Comparison of ENCODE assay signal across 7 mouse cellular contexts in genomic region chr4:152107493-152107892, GRCm38 (mm10). TPM values are rescaled to one million over a fixed set of nuclear protein-coding genes. Genes with fewer than 3 reads are reported as not detected.
DNase-seq lines count a peak whose midpoint lies in the region; ATAC-seq and TF ChIP-seq lines count a peak whose summit lies in the region.

No protein-coding gene starts in this region.

- ATAC-seq in limb, embryonic 12.5 days (ENCODE audit: insufficient number of reproducible peaks, insufficient read depth, low FRiP score, low TSS enrichment, low read depth): peak; percentile 69
- peak; percentile 44 for ATAC-seq in midbrain, embryonic 14.5 days (ENCODE audit: low FRiP score, low TSS enrichment)

- TF ChIP-seq POLR2A in ES-Bruce4 (IDR thresholded peaks at IDR 0.05; ENCODE audit: insufficient read depth, low read length): no peak

- 1% methylated on average over 24 of the region's 24 CpGs for WGBS in limb, embryonic 12.5 days
- WGBS in midbrain, embryonic 14.5 days: 3% methylated on average over 24 of the region's 24 CpGs

- 0 out of 2 replicates have a peak, but pooled peaks have one; percentile 14 for TF ChIP-seq EP300 in ES-Bruce4 (IDR thresholded peaks at IDR 0.05; ENCODE audit: insufficient read depth, low read depth, low read length)

- no peaks in the 10 kb centered on the region for H3K27me3 ChIP-seq in ES-Bruce4 (ENCODE audit: control insufficient read depth, insufficient read depth, low read length, poor library complexity, severe bottlenecking)
- H3K27me3 ChIP-seq in limb, embryonic 12.5 days: peaks cover 16% of the 10 kb centered on the region; the same call in 1 of the 2 replicates
- 0 out of 2 replicates have a peak, but pooled peaks cover 4% of the 10 kb centered on the region for H3K27me3 ChIP-seq in midbrain, embryonic 14.5 days (ENCODE audit: control insufficient read depth, insufficient read depth, low read length)

- peak overlapping the region; percentile 70 for H3K4me2 ChIP-seq in limb, embryonic 12.5 days
- H3K4me2 ChIP-seq in midbrain, embryonic 14.5 days (ENCODE audit: low read length): peak overlapping the region; percentile 61

- TF ChIP-seq CTCF in ES-Bruce4 (IDR thresholded peaks at IDR 0.05; ENCODE audit: low read depth, low read length): no peak

- peaks cover 6% of the 10 kb centered on the region for H3K4me1 ChIP-seq in ES-Bruce4 (ENCODE audit: control insufficient read depth, insufficient read depth, low read length)
- peaks cover 20% of the 10 kb centered on the region for H3K4me1 ChIP-seq in limb, embryonic 12.5 days (replicated peaks)
- peaks cover 15% of the 10 kb centered on the region for H3K4me1 ChIP-seq in midbrain, embryonic 14.5 days (ENCODE audit: control insufficient read depth, insufficient read depth, low read length)

- H3K36me3 ChIP-seq in ES-Bruce4 (ENCODE audit: control insufficient read depth, insufficient read depth, low read length, poor library complexity, severe bottlenecking): peaks cover 15% of the 10 kb centered on the region
- peaks cover 80% of the 10 kb centered on the region for H3K36me3 ChIP-seq in limb, embryonic 12.5 days
- peaks cover 11% of the 10 kb centered on the region; the same call in 1 of the 2 replicates for H3K36me3 ChIP-seq in midbrain, embryonic 14.5 days (ENCODE audit: control insufficient read depth, insufficient read depth, low read length)

- H3K9me3 ChIP-seq in ES-Bruce4 (replicated peaks; ENCODE audit: control insufficient read depth, insufficient read depth, low read length, poor library complexity, severe bottlenecking): no peaks in the 10 kb centered on the region
- no peaks in the 10 kb centered on the region for H3K9me3 ChIP-seq in limb, embryonic 12.5 days
- H3K9me3 ChIP-seq in midbrain, embryonic 14.5 days (ENCODE audit: control insufficient read depth, low read length): no peaks in the 10 kb centered on the region

- DNase-seq in CD4-positive helper T cell, adult 2 months (ENCODE audit: low read depth, low spot score): peak; percentile 52
- peak; percentile 68 for DNase-seq in forelimb bud, embryonic 11.5 days (ENCODE audit: low read depth, low spot score)
- DNase-seq in midbrain, embryonic 14.5 days: no peak
- DNase-seq in spleen, postnatal 36 days (ENCODE audit: low spot score in 2 of 2): no peak
- DNase-seq in gastrocnemius, postnatal 4 days (ENCODE audit: low spot score in 2 of 2): no peak

- H3K4me3 ChIP-seq in ES-Bruce4 (ENCODE audit: low read depth, low read length): peak overlapping the region; percentile 59
- H3K4me3 ChIP-seq in limb, embryonic 12.5 days (replicated peaks): peak overlapping the region; percentile 38
- peak overlapping the region; percentile 35 for H3K4me3 ChIP-seq in midbrain, embryonic 14.5 days (replicated peaks; ENCODE audit: low read depth, low read length)

- H3K9ac ChIP-seq in ES-Bruce4 (ENCODE audit: low read depth, poor library complexity, severe bottlenecking): no peak overlapping the region
- H3K9ac ChIP-seq in limb, embryonic 12.5 days (replicated peaks): no peak overlapping the region; the same call in 1 of the 2 replicates
- peak overlapping the region; percentile 21; the same call in 1 of the 2 replicates for H3K9ac ChIP-seq in midbrain, embryonic 14.5 days (replicated peaks; ENCODE audit: low read length)

- H3K27ac ChIP-seq in ES-Bruce4 (ENCODE audit: insufficient read depth, low read length): no peak overlapping the region
- peak overlapping the region; percentile 72 for H3K27ac ChIP-seq in limb, embryonic 12.5 days
- peak overlapping the region; percentile 56 for H3K27ac ChIP-seq in midbrain, embryonic 14.5 days (replicated peaks; ENCODE audit: low read depth, low read length)

RNA-seq across cellular contexts. Expression of gene Tnfrsf25, which starts 8.2 kb away (rescaled TPM):
- 1.5 and 2.0 TPM in 2 replicates for polyA plus RNA-seq in ES-Bruce4 (2011; ENCODE audit: insufficient read depth, insufficient read length, low read depth, missing spikeins)
- 0.96 and 1.9 TPM in 2 replicates for polyA plus RNA-seq in limb, embryonic 12.5 days (2016; fragmentation: Nextera tagmentation; extraction: Ambion mirVana)
- 0.54 and 1.2 TPM in 2 replicates for polyA plus RNA-seq in midbrain, embryonic 14.5 days (2014; fragmentation: Nextera tagmentation; extraction: Ambion mirVana)
- total RNA-seq in gastrocnemius, postnatal 4 days (2021): 1 to 10 TPM; 1.9 to 2.0 TPM

RNA-seq across cellular contexts. Expression of gene Plekhg5, which starts 35.2 kb away (rescaled TPM):
- 17.5 and 20.5 TPM in 2 replicates for polyA plus RNA-seq in ES-Bruce4 (2011; ENCODE audit: insufficient read depth, insufficient read length, low read depth, missing spikeins)
- 17.4 and 17.7 TPM in 2 replicates for polyA plus RNA-seq in limb, embryonic 12.5 days (2016; fragmentation: Nextera tagmentation; extraction: Ambion mirVana)
- 7.0 and 8.0 TPM in 2 replicates for polyA plus RNA-seq in midbrain, embryonic 14.5 days (2014; fragmentation: Nextera tagmentation; extraction: Ambion mirVana)
- total RNA-seq in gastrocnemius, postnatal 4 days (2021): 10 to 100 TPM; 22.2 to 31.9 TPM

RNA-seq across cellular contexts. Expression of gene Espn, which starts 44.7 kb away (rescaled TPM):
- polyA plus RNA-seq in ES-Bruce4 (2011; ENCODE audit: insufficient read depth, insufficient read length, low read depth, missing spikeins): 18.8 and 19.3 TPM in 2 replicates
- 1.9 and 2.3 TPM in 2 replicates for polyA plus RNA-seq in limb, embryonic 12.5 days (2016; fragmentation: Nextera tagmentation; extraction: Ambion mirVana)
- polyA plus RNA-seq in midbrain, embryonic 14.5 days (2014; fragmentation: Nextera tagmentation; extraction: Ambion mirVana): not detected in 2 replicates
- total RNA-seq in gastrocnemius, postnatal 4 days (2021): 1 to 10 TPM; 1.5 TPM

RNA-seq across cellular contexts. Expression of gene Hes2, which starts 51.2 kb away (rescaled TPM):
- 0.39 TPM in 1 of 2 replicates, not detected in the other for polyA plus RNA-seq in ES-Bruce4 (2011; ENCODE audit: insufficient read depth, insufficient read length, low read depth, missing spikeins)
- polyA plus RNA-seq in limb, embryonic 12.5 days (2016; fragmentation: Nextera tagmentation; extraction: Ambion mirVana): not detected in 2 replicates
- not detected in 2 replicates for polyA plus RNA-seq in midbrain, embryonic 14.5 days (2014; fragmentation: Nextera tagmentation; extraction: Ambion mirVana)
- not detected for total RNA-seq in gastrocnemius, postnatal 4 days (2021)

Comparison
In these comparisons a context has a peak if more than half of its experiments do, and no peak if none do; other contexts are left out.
1. DNase-seq: peak in CD4-positive helper T cell, adult 2 months (single experiment) and forelimb bud, embryonic 11.5 days (single experiment); none in midbrain, embryonic 14.5 days (single experiment), spleen, postnatal 36 days (0 of 2) and gastrocnemius, postnatal 4 days (0 of 2).
2. Peak in every context shown above with its lines, with median percentiles within 50 percentile points of each other: H3K4me3 ChIP-seq.